Mouse (Mus musculus) heart, postnatal 0 days (tissue): ENCODE measurements around the gene Adgrg6.

Experiments
- CTCF ChIP-seq: IDR thresholded peaks from 2 replicates; pipeline ENCODE4 v1.5.1; 2016; ENCODE audit warnings: antibody characterized with exemption, control low read depth, low read depth
- EP300 ChIP-seq: IDR thresholded peaks from 2 replicates; pipeline ENCODE4 v1.6.1; 2016; ENCODE audit warnings: antibody characterized with exemption, low read depth

GRCm38 (mm10) chr10:14522729-14523128 lies 22.7 kb downstream of the Adgrg6 start:
- TF ChIP-seq CTCF (no peak), EP300 (no peak)
